Mouse (Mus musculus) neural tube, embryonic 12.5 days (tissue): ENCODE results near the gene Gadd45b. TPM values are rescaled to one million over a fixed set of nuclear protein-coding genes. Genes with fewer than 3 reads are reported as not detected.

Experiments
- polyA plus RNA-seq: library from polyadenylated mRNA; unstranded; fragments of >200 nt; fragmentation: Nextera tagmentation; extraction: Ambion mirVana; gene quantifications from 2 replicates; pipeline ENCODE4 v1.2.1, GENCODE M21; 2016

The Gadd45b gene
- polyA plus RNA-seq, 1 experiment from 2014 or later = 8.0 TPM

Other genes with a start within 250 kb of the Gadd45b start
- gene Mob3a, start 228.1 kb upstream of the Gadd45b start, polyA plus RNA-seq = 59.4 and 61.5 TPM in 2 replicates
- 28.6 and 29.3 TPM in 2 replicates for gene Izumo4, start 227.9 kb upstream of the Gadd45b start, polyA plus RNA-seq
- gene Ap3d1, start 187.8 kb upstream of the Gadd45b start, polyA plus RNA-seq = 93.9 and 95.1 TPM in 2 replicates
- gene Dot1l, start 174.9 kb upstream of the Gadd45b start, polyA plus RNA-seq = 26.3 and 26.5 TPM in 2 replicates
- gene Sf3a2, start 131.9 kb upstream of the Gadd45b start, polyA plus RNA-seq = 66.8 and 72.4 TPM in 2 replicates
- 155 TPM in 2 replicates for gene Plekhj1, start 131.4 kb upstream of the Gadd45b start, polyA plus RNA-seq
- gene Amh, start 124.8 kb upstream of the Gadd45b start, polyA plus RNA-seq = not detected in 2 replicates
- 1.4 and 1.6 TPM in 2 replicates for gene Jsrp1, start 116.6 kb upstream of the Gadd45b start, polyA plus RNA-seq
- 1,342 and 1,429 TPM in 2 replicates for gene Oaz1, start 103.4 kb upstream of the Gadd45b start, polyA plus RNA-seq
- 0.65 and 1.3 TPM in 2 replicates for gene Lingo3, start 86.0 kb upstream of the Gadd45b start, polyA plus RNA-seq
- 265 and 274 TPM in 2 replicates for gene Lsm7, start 74.9 kb upstream of the Gadd45b start, polyA plus RNA-seq
- gene Sppl2b, start 74.8 kb upstream of the Gadd45b start, polyA plus RNA-seq = 51.2 and 51.3 TPM in 2 replicates
- 0.06 and 0.10 TPM in 2 replicates for gene Tmprss9, start 58.2 kb upstream of the Gadd45b start, polyA plus RNA-seq
- 282 and 323 TPM in 2 replicates for gene Timm13, start 29.1 kb upstream of the Gadd45b start, polyA plus RNA-seq
- 57.1 and 61.3 TPM in 2 replicates for gene Lmnb2, start 11.8 kb upstream of the Gadd45b start, polyA plus RNA-seq
- 11.2 and 14.0 TPM in 2 replicates for gene Gng7, start 84.9 kb downstream of the Gadd45b start, polyA plus RNA-seq
- 16.6 and 16.8 TPM in 2 replicates for gene Diras1, start 95.6 kb downstream of the Gadd45b start, polyA plus RNA-seq
- gene Slc39a3, start 107.4 kb downstream of the Gadd45b start, polyA plus RNA-seq = 33.9 and 40.2 TPM in 2 replicates
- gene Sgta, start 130.1 kb downstream of the Gadd45b start, polyA plus RNA-seq = 272 and 275 TPM in 2 replicates
- 60.2 and 63.3 TPM in 2 replicates for gene Thop1, start 140.0 kb downstream of the Gadd45b start, polyA plus RNA-seq
- gene Creb3l3, start 168.8 kb downstream of the Gadd45b start, polyA plus RNA-seq = 0.08 and 0.51 TPM in 2 replicates
- 230 and 232 TPM in 2 replicates for gene Map2k2, start 175.8 kb downstream of the Gadd45b start, polyA plus RNA-seq
- 15.6 and 17.5 TPM in 2 replicates for gene Zbtb7a, start 205.1 kb downstream of the Gadd45b start, polyA plus RNA-seq
- 67.6 and 70.6 TPM in 2 replicates for gene Pias4, start 237.8 kb downstream of the Gadd45b start, polyA plus RNA-seq
- 515 and 520 TPM in 2 replicates for gene Eef2, start 246.6 kb downstream of the Gadd45b start, polyA plus RNA-seq